In genomic region chr13:89122511-89123253, GRCm38 (mm10) we compare ENCODE assay signal across 18 mouse cellular contexts.
DNase-seq lines count a peak whose midpoint lies in the region; ATAC-seq lines count a peak whose summit lies in the region.
"Had no signal": no experiment of that assay in that cellular context is flagged by ENCODE, and none has a peak within 500 bp of the region (broad histone marks: within the 10 kb centered on the region; RNA-seq: fewer than 3 reads in every experiment).

No protein-coding gene starts in this region.

- H3K36me3 ChIP-seq in forebrain, embryonic 12.5 days (replicated peaks) = no peaks in the 10 kb centered on the region
- no peaks in the 10 kb centered on the region for H3K36me3 ChIP-seq in forebrain, embryonic 15.5 days
- no peaks in the 10 kb centered on the region for H3K36me3 ChIP-seq in lung, embryonic 15.5 days
- no peaks in the 10 kb centered on the region for H3K36me3 ChIP-seq in midbrain, embryonic 13.5 days
- no peaks in the 10 kb centered on the region for H3K36me3 ChIP-seq in limb, embryonic 10.5 days
- H3K36me3 ChIP-seq: embryonic facial prominence, embryonic 12.5 days; limb, embryonic 15.5 days; neural tube, embryonic 12.5 days had no signal

- H3K4me2 ChIP-seq in forebrain, embryonic 12.5 days = no peak overlapping the region
- no peak overlapping the region for H3K4me2 ChIP-seq in forebrain, embryonic 15.5 days (replicated peaks)
- no peak overlapping the region for H3K4me2 ChIP-seq in lung, embryonic 15.5 days
- no peak overlapping the region for H3K4me2 ChIP-seq in midbrain, embryonic 13.5 days (replicated peaks)
- H3K4me2 ChIP-seq: embryonic facial prominence, embryonic 12.5 days; limb, embryonic 15.5 days; neural tube, embryonic 12.5 days had no signal

- ATAC-seq in forebrain, embryonic 12.5 days (ENCODE audit: low FRiP score) = 0 out of 2 replicates have a peak, but pooled peaks have one; percentile 53
- ATAC-seq in forebrain, embryonic 15.5 days (replicated peaks) = no peak
- ATAC-seq in lung, embryonic 15.5 days (ENCODE audit: borderline replicate concordance, extremely low read depth, low FRiP score, low TSS enrichment) = peak; percentile 96
- peak; percentile 63; the same call in 1 of the 2 replicates for ATAC-seq in midbrain, embryonic 13.5 days
- ATAC-seq in frontal cortex, adult (ENCODE audit: low TSS enrichment) = no peak
- ATAC-seq: forebrain, postnatal 0 days; liver, postnatal 0 days had no signal

- DNase-seq in MN1 (ENCODE audit: low spot score) = peak; percentile 9
- DNase-seq in limb, embryonic 10.5 days (ENCODE audit: low spot score) = no peak
- DNase-seq in ovary, postnatal 14 days (ENCODE audit: low spot score) = no peak
- DNase-seq: cerebellum, postnatal 14 days; forebrain, postnatal 0 days; heart, postnatal 10 days; kidney, adult 8-10 months; kidney, postnatal 25 days; liver, postnatal 0 days; right cerebral cortex, postnatal 4 days had no signal

- no peak overlapping the region for H3K27ac ChIP-seq in forebrain, embryonic 12.5 days
- no peak overlapping the region for H3K27ac ChIP-seq in forebrain, embryonic 15.5 days (replicated peaks)
- H3K27ac ChIP-seq in lung, embryonic 15.5 days = 0 out of 2 replicates have a peak overlapping the region, but pooled peaks have one; percentile 29
- no peak overlapping the region for H3K27ac ChIP-seq in midbrain, embryonic 13.5 days
- H3K27ac ChIP-seq in limb, embryonic 10.5 days = no peak overlapping the region
- H3K27ac ChIP-seq: embryonic facial prominence, embryonic 12.5 days; limb, embryonic 15.5 days; neural tube, embryonic 12.5 days had no signal

- H3K9ac ChIP-seq in forebrain, embryonic 12.5 days = no peak overlapping the region
- no peak overlapping the region for H3K9ac ChIP-seq in forebrain, embryonic 15.5 days (replicated peaks)
- no peak overlapping the region for H3K9ac ChIP-seq in lung, embryonic 15.5 days
- H3K9ac ChIP-seq in midbrain, embryonic 13.5 days (replicated peaks) = no peak overlapping the region
- H3K9ac ChIP-seq: embryonic facial prominence, embryonic 12.5 days; forebrain, postnatal 0 days; limb, embryonic 15.5 days; liver, postnatal 0 days; neural tube, embryonic 12.5 days had no signal

- H3K27me3 ChIP-seq in forebrain, embryonic 12.5 days = no peaks in the 10 kb centered on the region
- H3K27me3 ChIP-seq in forebrain, embryonic 15.5 days = no peaks in the 10 kb centered on the region
- H3K27me3 ChIP-seq in lung, embryonic 15.5 days = no peaks in the 10 kb centered on the region
- H3K27me3 ChIP-seq in midbrain, embryonic 13.5 days = no peaks in the 10 kb centered on the region
- no peaks in the 10 kb centered on the region for H3K27me3 ChIP-seq in limb, embryonic 10.5 days (ENCODE audit: low read depth, poor library complexity, severe bottlenecking)
- H3K27me3 ChIP-seq: embryonic facial prominence, embryonic 12.5 days; limb, embryonic 15.5 days; neural tube, embryonic 12.5 days had no signal

- no peak overlapping the region for H3K4me3 ChIP-seq in forebrain, embryonic 12.5 days (replicated peaks)
- no peak overlapping the region for H3K4me3 ChIP-seq in forebrain, embryonic 15.5 days
- no peak overlapping the region for H3K4me3 ChIP-seq in lung, embryonic 15.5 days
- H3K4me3 ChIP-seq in midbrain, embryonic 13.5 days (replicated peaks) = no peak overlapping the region
- H3K4me3 ChIP-seq in limb, embryonic 10.5 days = no peak overlapping the region
- H3K4me3 ChIP-seq: embryonic facial prominence, embryonic 12.5 days; limb, embryonic 15.5 days; neural tube, embryonic 12.5 days had no signal

- H3K4me1 ChIP-seq in forebrain, embryonic 12.5 days = peaks cover 4% of the 10 kb centered on the region
- no peaks in the 10 kb centered on the region for H3K4me1 ChIP-seq in forebrain, embryonic 15.5 days
- no peaks in the 10 kb centered on the region; the same call in 1 of the 2 replicates for H3K4me1 ChIP-seq in lung, embryonic 15.5 days
- H3K4me1 ChIP-seq in midbrain, embryonic 13.5 days (replicated peaks) = peaks cover 18% of the 10 kb centered on the region; the same call in 1 of the 2 replicates
- no peaks in the 10 kb centered on the region for H3K4me1 ChIP-seq in limb, embryonic 10.5 days
- H3K4me1 ChIP-seq: embryonic facial prominence, embryonic 12.5 days; limb, embryonic 15.5 days; neural tube, embryonic 12.5 days had no signal

- WGBS in forebrain, embryonic 12.5 days = 49% methylated on average over 6 of the region's 6 CpGs
- 57% methylated on average over 6 of the region's 6 CpGs for WGBS in forebrain, embryonic 15.5 days
- 52% methylated on average over 6 of the region's 6 CpGs for WGBS in lung, embryonic 15.5 days
- 44% methylated on average over 6 of the region's 6 CpGs for WGBS in midbrain, embryonic 13.5 days
- WGBS in limb, embryonic 10.5 days = 82% methylated on average over 6 of the region's 6 CpGs

- H3K9me3 ChIP-seq in forebrain, embryonic 12.5 days = no peaks in the 10 kb centered on the region
- H3K9me3 ChIP-seq in forebrain, embryonic 15.5 days = no peaks in the 10 kb centered on the region
- H3K9me3 ChIP-seq in lung, embryonic 15.5 days = no peaks in the 10 kb centered on the region
- no peaks in the 10 kb centered on the region for H3K9me3 ChIP-seq in midbrain, embryonic 13.5 days
- H3K9me3 ChIP-seq in limb, embryonic 10.5 days (replicated peaks) = no peaks in the 10 kb centered on the region
- H3K9me3 ChIP-seq: embryonic facial prominence, embryonic 12.5 days; limb, embryonic 15.5 days; neural tube, embryonic 12.5 days had no signal

Comparison
In these comparisons a context has a peak if more than half of its experiments do, and no peak if none do; other contexts are left out.
1. ATAC-seq: peak in forebrain, embryonic 12.5 days (single experiment), lung, embryonic 15.5 days (single experiment) and midbrain, embryonic 13.5 days (single experiment); none in forebrain, embryonic 15.5 days (single experiment) and frontal cortex, adult (single experiment).